Mouse (Mus musculus) forebrain, embryonic 10.5 days (tissue): Measurements from ENCODE around the gene Ktn1. TPM values are rescaled to one million over a fixed set of nuclear protein-coding genes. Genes with fewer than 3 reads are reported as not detected.

ENCODE experiments used
- DNase-seq: peaks from one replicate; pipeline ENCODE4 v3.0.0-alpha.2; 2017; ENCODE audit warnings: low spot score; ENCODE audit errors: extremely low spot score
- H3K27ac ChIP-seq: fragments of 300-500 bp; sonication (generic); 2 replicates; pipeline ENCODE4 v1.5.1; 2016; ENCODE audit warnings: mild to moderate bottlenecking
- H3K27me3 ChIP-seq: fragments of 300-500 bp; sonication (generic); 2 replicates; pipeline ENCODE4 v1.6.1; 2016; ENCODE audit warnings: mild to moderate bottlenecking; ENCODE audit not compliant: poor library complexity, severe bottlenecking
- H3K36me3 ChIP-seq: fragments of 300-500 bp; sonication (generic); replicated peaks from 2 replicates; pipeline ENCODE4 v1.6.1; 2016; ENCODE audit warnings: mild to moderate bottlenecking, moderate library complexity
- H3K4me1 ChIP-seq: fragments of 300-500 bp; sonication (generic); 2 replicates; pipeline ENCODE4 v1.6.1; 2016
- H3K4me3 ChIP-seq: fragments of 300-500 bp; sonication (generic); 2 replicates; pipeline ENCODE4 v1.5.1; 2016; ENCODE audit warnings: mild to moderate bottlenecking, moderate library complexity
- H3K9me3 ChIP-seq: fragments of 300-500 bp; sonication (generic); 2 replicates; pipeline ENCODE4 v1.6.1; 2016; ENCODE audit warnings: mild to moderate bottlenecking, moderate library complexity
- WGBS: fragments of 180-500 bp; shearing (Covaris S2); methylation state at CpG from one replicate; pipeline ENCODE4 v1.1.7; 2016; 5-methylcytosine and 5-hydroxymethylcytosine counted together
- polyA plus RNA-seq: library from polyadenylated mRNA; unstranded; fragments of >200 nt; fragmentation: Nextera tagmentation; extraction: Ambion mirVana; gene quantifications from 2 replicates; pipeline ENCODE4 v1.2.1, GENCODE M21; 2016

The Ktn1 gene
- 66.5 and 68.7 TPM in 2 replicates for polyA plus RNA-seq

- Histone ChIP-seq H3K4me1 (peaks cover 22% of the 10 kb centered on the region), H3K27me3 (peaks cover 7% of the 10 kb centered on the region; the same call in 1 of the 2 replicates), H3K9me3 (no peaks in the 10 kb centered on the region), H3K4me3 (peak within 1 kb of the TSS; percentile 96), H3K36me3 (peaks cover 4% of the 10 kb centered on the region), H3K27ac (peak within 1 kb of the TSS; percentile 98)
- DNase-seq = no peak
- 58% methylated on average over 5 of the region's 5 CpGs for WGBS
Measured at GRCm38 (mm10) chr14:47648218-47648617, at the start of gene Ktn1. Gene Ktn1 (plus strand): TSS chr14:47648448.

GRCm38 (mm10) chr14:47613254-47613653 is 35.0 kb upstream of the Ktn1 start:
- WGBS = 88% methylated on average over 7 of the region's 7 CpGs
- no peaks in the 10 kb centered on the region for H3K36me3 ChIP-seq
- DNase-seq = no peak
- H3K4me3 ChIP-seq = no peak overlapping the region
- no peaks in the 10 kb centered on the region for H3K4me1 ChIP-seq
- no peaks in the 10 kb centered on the region for H3K9me3 ChIP-seq
- no peak overlapping the region for H3K27ac ChIP-seq
- no peaks in the 10 kb centered on the region for H3K27me3 ChIP-seq

GRCm38 (mm10) chr14:47618891-47619290 is 29.4 kb upstream of the Ktn1 start:
- no peak for DNase-seq
- Histone ChIP-seq H3K27me3 (no peaks in the 10 kb centered on the region), H3K4me1 (no peaks in the 10 kb centered on the region), H3K4me3 (no peak overlapping the region), H3K27ac (no peak overlapping the region), H3K9me3 (no peaks in the 10 kb centered on the region), H3K36me3 (no peaks in the 10 kb centered on the region)
- 86% methylated on average over 5 of the region's 5 CpGs for WGBS

GRCm38 (mm10) chr14:47621901-47622300 is 26.3 kb upstream of the Ktn1 start:
- H3K27ac ChIP-seq = no peak overlapping the region
- H3K4me3 ChIP-seq = no peak overlapping the region
- H3K4me1 ChIP-seq = 0 out of 2 replicates have a peak, but pooled peaks cover 7% of the 10 kb centered on the region
- no peak for DNase-seq
- 92% methylated on average over 5 of the region's 5 CpGs for WGBS
- no peaks in the 10 kb centered on the region for H3K9me3 ChIP-seq
- H3K27me3 ChIP-seq = no peaks in the 10 kb centered on the region
- H3K36me3 ChIP-seq = no peaks in the 10 kb centered on the region

GRCm38 (mm10) chr14:47624837-47625236 is 23.4 kb upstream of the Ktn1 start:
- Histone ChIP-seq H3K27me3 (no peaks in the 10 kb centered on the region), H3K4me3 (no peak overlapping the region), H3K36me3 (no peaks in the 10 kb centered on the region), H3K4me1 (0 out of 2 replicates have a peak, but pooled peaks cover 7% of the 10 kb centered on the region), H3K27ac (no peak overlapping the region), H3K9me3 (no peaks in the 10 kb centered on the region)
- DNase-seq = no peak
- 86% methylated on average over 3 of the region's 3 CpGs for WGBS

- Histone ChIP-seq H3K27ac (no peak overlapping the region), H3K9me3 (no peaks in the 10 kb centered on the region), H3K36me3 (no peaks in the 10 kb centered on the region), H3K4me1 (0 out of 2 replicates have a peak, but pooled peaks cover 7% of the 10 kb centered on the region), H3K4me3 (no peak overlapping the region), H3K27me3 (no peaks in the 10 kb centered on the region)
- no peak for DNase-seq
- WGBS = 94% methylated on average over 4 of the region's 4 CpGs
Measured at GRCm38 (mm10) chr14:47626143-47626542, 22.1 kb upstream of the Ktn1 start.

- H3K27ac ChIP-seq = no peak overlapping the region
- no peaks in the 10 kb centered on the region for H3K27me3 ChIP-seq
- DNase-seq = no peak
- no peaks in the 10 kb centered on the region for H3K36me3 ChIP-seq
- H3K9me3 ChIP-seq = no peaks in the 10 kb centered on the region
- no peak overlapping the region for H3K4me3 ChIP-seq
- 0 out of 2 replicates have a peak, but pooled peaks cover 7% of the 10 kb centered on the region for H3K4me1 ChIP-seq
- WGBS = 80% methylated on average over 2 of the region's 2 CpGs
Measured at GRCm38 (mm10) chr14:47626812-47627211, 21.4 kb upstream of the Ktn1 start.

GRCm38 (mm10) chr14:47627360-47627759 is 20.9 kb upstream of the Ktn1 start:
- Histone ChIP-seq H3K9me3 (no peaks in the 10 kb centered on the region), H3K27me3 (no peaks in the 10 kb centered on the region), H3K4me3 (no peak overlapping the region), H3K36me3 (no peaks in the 10 kb centered on the region), H3K4me1 (0 out of 2 replicates have a peak, but pooled peaks cover 7% of the 10 kb centered on the region), H3K27ac (no peak overlapping the region)
- DNase-seq = no peak
- WGBS = 93% methylated on average over 5 of the region's 5 CpGs

GRCm38 (mm10) chr14:47632419-47632818 is 15.8 kb upstream of the Ktn1 start:
- H3K27ac ChIP-seq = no peak overlapping the region
- H3K27me3 ChIP-seq = no peaks in the 10 kb centered on the region
- H3K4me1 ChIP-seq = 0 out of 2 replicates have a peak, but pooled peaks cover 6% of the 10 kb centered on the region
- 85% methylated on average over 1 of the region's 1 CpGs for WGBS
- DNase-seq = no peak
- no peak overlapping the region for H3K4me3 ChIP-seq
- no peaks in the 10 kb centered on the region for H3K36me3 ChIP-seq
- no peaks in the 10 kb centered on the region for H3K9me3 ChIP-seq

GRCm38 (mm10) chr14:47634410-47634809 is 13.8 kb upstream of the Ktn1 start:
- Histone ChIP-seq H3K27me3 (no peaks in the 10 kb centered on the region), H3K9me3 (no peaks in the 10 kb centered on the region), H3K27ac (no peak overlapping the region), H3K4me1 (0 out of 2 replicates have a peak, but pooled peaks cover 6% of the 10 kb centered on the region), H3K36me3 (no peaks in the 10 kb centered on the region), H3K4me3 (no peak overlapping the region)
- WGBS = 83% methylated on average over 9 of the region's 9 CpGs
- no peak for DNase-seq

- 75% methylated on average over 7 of the region's 7 CpGs for WGBS
- Histone ChIP-seq H3K27me3 (no peaks in the 10 kb centered on the region), H3K36me3 (no peaks in the 10 kb centered on the region), H3K9me3 (no peaks in the 10 kb centered on the region), H3K27ac (no peak overlapping the region), H3K4me3 (no peak overlapping the region), H3K4me1 (0 out of 2 replicates have a peak, but pooled peaks cover 6% of the 10 kb centered on the region)
- DNase-seq = no peak
Measured at GRCm38 (mm10) chr14:47634846-47635245, 13.4 kb upstream of the Ktn1 start.

- WGBS = 87% methylated on average over 4 of the region's 4 CpGs
- H3K27ac ChIP-seq = no peak overlapping the region
- no peaks in the 10 kb centered on the region for H3K36me3 ChIP-seq
Measured at GRCm38 (mm10) chr14:47638316-47638895, 9.8 kb upstream of the Ktn1 start.

GRCm38 (mm10) chr14:47645620-47646019 is 2.6 kb upstream of the Ktn1 start:
- 67% methylated on average over 7 of the region's 7 CpGs for WGBS
- H3K36me3 ChIP-seq = no peaks in the 10 kb centered on the region
- peaks cover 13% of the 10 kb centered on the region for H3K4me1 ChIP-seq
- no peak overlapping the region for H3K4me3 ChIP-seq
- no peaks in the 10 kb centered on the region for H3K9me3 ChIP-seq
- peaks cover 7% of the 10 kb centered on the region; the same call in 1 of the 2 replicates for H3K27me3 ChIP-seq
- no peak for DNase-seq
- H3K27ac ChIP-seq = no peak overlapping the region

More at GRCm38 (mm10) chr14:47638316-47638895, 9.8 kb upstream of the Ktn1 start:
- no peak overlapping the region for H3K4me3 ChIP-seq
- H3K27me3 ChIP-seq = no peaks in the 10 kb centered on the region
- DNase-seq = no peak
- no peaks in the 10 kb centered on the region for H3K9me3 ChIP-seq
- 0 out of 2 replicates have a peak, but pooled peaks cover 6% of the 10 kb centered on the region for H3K4me1 ChIP-seq
